Mouse (Mus musculus) WW6 (cell line): ENCODE data around the gene Olfr46.
"Not testable (repeated sequence)": the region's sequence is repeated elsewhere in the genome, so short reads cannot be mapped to it uniquely, and the experiment has no call there.

Experiments used
- DNase-seq: peaks from one replicate; pipeline ENCODE4 v3.0.0-alpha.2; 2013; ENCODE audit warnings: low read depth, low spot score

The Olfr46 gene

GRCm38 (mm10) chr7:140600969-140601368, at the start of gene Olfr46:
Gene Olfr46 (plus strand): TSS chr7:140601269.
- not testable (repeated sequence) for DNase-seq

- no peak for DNase-seq
Observed at GRCm38 (mm10) chr7:140567586-140567985, 33.5 kb upstream of the Olfr46 start, which contains the start of gene Olfr538. Gene Olfr538 (plus strand): TSS chr7:140567886.

GRCm38 (mm10) chr7:140628670-140629069, 27.6 kb downstream of the Olfr46 start, which contains the start of gene Olfr61:
Gene Olfr61 (plus strand): TSS chr7:140628970.
- not testable (repeated sequence) for DNase-seq

- DNase-seq, result no peak
Observed at GRCm38 (mm10) chr7:140630559-140630958, 29.5 kb downstream of the Olfr46 start.

- DNase-seq, result no peak
Observed at GRCm38 (mm10) chr7:140646152-140646551, 45.1 kb downstream of the Olfr46 start, which contains the start of gene Olfr53. Gene Olfr53 (plus strand): TSS chr7:140646452.

- DNase-seq, result no peak
Observed at GRCm38 (mm10) chr7:140659630-140660029, 58.6 kb downstream of the Olfr46 start, which contains the start of gene Olfr539. Gene Olfr539 (plus strand): TSS chr7:140659930.
